ENCODE assay signal across 25 mouse cellular contexts in genomic region chr9:69294856-69295255, GRCm38 (mm10).
"Had no signal": no experiment of that assay in that cellular context is flagged by ENCODE, and none has a peak within 500 bp of the region (broad histone marks: within the 10 kb centered on the region; RNA-seq: fewer than 3 reads in every experiment).

No protein-coding gene starts in this region.

- H3K9me3 ChIP-seq: heart, embryonic 13.5 days; heart, embryonic 15.5 days; hindbrain, embryonic 13.5 days; intestine, embryonic 15.5 days; limb, embryonic 13.5 days; limb, embryonic 15.5 days; liver, embryonic 13.5 days; liver, embryonic 15.5 days had no signal

- H3K9ac ChIP-seq: forebrain, postnatal 0 days; heart, embryonic 13.5 days; heart, embryonic 15.5 days; hindbrain, embryonic 13.5 days; intestine, embryonic 15.5 days; limb, embryonic 13.5 days; limb, embryonic 15.5 days; liver, embryonic 13.5 days; liver, embryonic 15.5 days had no signal

- H3K4me2 ChIP-seq: heart, embryonic 11.5 days; heart, embryonic 13.5 days; heart, embryonic 15.5 days; hindbrain, embryonic 13.5 days; intestine, embryonic 15.5 days; limb, embryonic 13.5 days; limb, embryonic 15.5 days; liver, embryonic 13.5 days; liver, embryonic 15.5 days had no signal

- H3K27me3 ChIP-seq: heart, embryonic 15.5 days had no signal

- H3K36me3 ChIP-seq: heart, embryonic 13.5 days; heart, embryonic 15.5 days; hindbrain, embryonic 13.5 days; intestine, embryonic 15.5 days; limb, embryonic 13.5 days; limb, embryonic 15.5 days; liver, embryonic 13.5 days; liver, embryonic 15.5 days had no signal

- H3K4me3 ChIP-seq: heart, embryonic 13.5 days; heart, embryonic 15.5 days; hindbrain, embryonic 13.5 days; intestine, embryonic 15.5 days; limb, embryonic 13.5 days; limb, embryonic 15.5 days; liver, embryonic 13.5 days; liver, embryonic 15.5 days had no signal

- H3K27ac ChIP-seq: heart, embryonic 13.5 days; heart, embryonic 15.5 days; hindbrain, embryonic 13.5 days; intestine, embryonic 15.5 days; kidney, postnatal 0 days; limb, embryonic 13.5 days; limb, embryonic 15.5 days; liver, embryonic 13.5 days; liver, embryonic 15.5 days had no signal

- ATAC-seq: forebrain, postnatal 0 days; hindbrain, embryonic 16.5 days; inflammation-experienced regulatory T-cells, adult 6 months; intestine, embryonic 15.5 days; intestine, postnatal 0 days had no signal

- DNase-seq: forebrain, postnatal 0 days; gastrocnemius, postnatal 10 days; gastrocnemius, postnatal 25 days; heart, adult 18-20 months; heart, postnatal 14 days; heart, postnatal 36 days; kidney, adult 18-20 months; kidney, adult 8-10 months; kidney, postnatal 14 days; layer of hippocampus, adult 9-11 months; layer of hippocampus, postnatal 36 days; left cerebral cortex, postnatal 4 days; liver, embryonic 13.5 days had no signal
